Mouse (Mus musculus) right cerebral cortex, postnatal 14 days (tissue): ENCODE results near the gene Tspan18.

Source experiments
- DNase-seq: peaks from one replicate; pipeline ENCODE4 v3.0.0; 2022

Gene Tspan18

GRCm38 (mm10) chr2:93152191-93152601 lies 182.1 kb downstream of the Tspan18 start:
- no peak for DNase-seq
